Mouse (Mus musculus) cerebellum, adult 2 months (tissue): ENCODE results near the gene Ear6.

Source experiments
- CTCF ChIP-seq: fragments of 200-500 bp; IDR thresholded peaks from 2 replicates; pipeline ENCODE4 v1.5.1; 2011; ENCODE audit warnings: low read depth, mild to moderate bottlenecking, control low read depth, low read length, moderate library complexity, borderline replicate concordance; ENCODE audit not compliant: insufficient read depth
- POLR2A ChIP-seq: fragments of 200-500 bp; IDR thresholded peaks from 2 replicates; pipeline ENCODE4 v1.6.1; 2011; ENCODE audit warnings: low read length, control low read depth, borderline replicate concordance; ENCODE audit not compliant: insufficient read depth

GRCm38 (mm10) chr14:51843882-51844281, 9.6 kb upstream of the Ear6 start:
- no peak for TF ChIP-seq CTCF
- TF ChIP-seq POLR2A: no peak
